Mouse (Mus musculus) MEL (cell line): Measurements from ENCODE around the gene Dusp12.

Source experiments
- POLR2A ChIP-seq, 2 experiments: IDR thresholded peaks; 2 replicates each; pipeline ENCODE4 v1.6.1; 2011 to 2012; ENCODE audit warnings: low read length in 2 of 2, mild to moderate bottlenecking in 2 of 2, control low read depth in 1 of 2, improper control_type of control experiment in 1 of 2, low read depth in 1 of 2, moderate library complexity in 1 of 2; ENCODE audit not compliant: control insufficient read depth in 1 of 2, insufficient read depth in 1 of 2, poor library complexity in 1 of 2
- TAL1 ChIP-seq: IDR thresholded peaks from 2 replicates; pipeline ENCODE4 v1.6.1; 2012; ENCODE audit warnings: mild to moderate bottlenecking, inconsistent platforms, low read length, moderate library complexity, mixed read lengths
- ZC3H11A ChIP-seq: IDR thresholded peaks from 2 replicates; pipeline ENCODE4 v1.6.1; 2012; ENCODE audit warnings: low read depth, mild to moderate bottlenecking, inconsistent platforms, low read length, improper control_type of control experiment

DNA sequence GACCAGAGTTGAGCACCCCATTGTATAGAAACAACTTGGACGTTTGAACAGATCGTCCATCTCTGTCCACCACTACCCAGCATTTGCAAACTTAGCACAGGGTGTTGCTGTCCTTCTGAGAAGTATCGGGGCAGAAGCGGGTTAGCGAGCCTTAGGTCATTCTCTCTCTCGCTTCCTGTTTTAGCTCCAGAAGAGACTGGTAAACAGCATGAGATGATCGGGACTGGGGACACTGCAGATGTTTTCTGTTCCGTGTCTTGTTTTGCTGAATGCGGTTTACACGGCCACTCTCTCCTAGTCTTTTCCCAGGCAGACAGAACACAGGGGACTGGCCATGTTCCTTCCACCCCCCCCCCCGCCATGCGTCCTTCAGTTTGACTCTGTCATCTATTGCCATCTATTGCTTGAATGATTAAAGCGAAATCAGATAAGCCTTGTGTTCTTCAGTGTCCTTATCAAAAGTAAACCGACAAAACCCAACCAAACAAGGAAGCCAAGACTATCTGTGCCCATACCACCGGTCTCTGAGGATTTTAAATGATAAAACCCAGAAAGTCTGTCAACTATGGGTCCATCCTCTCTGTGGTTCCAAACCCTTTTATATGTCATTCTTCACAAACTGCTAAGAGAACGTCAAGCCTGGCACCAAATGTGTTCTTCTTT lies 13.2 kb upstream of the Dusp12 start:
- TF ChIP-seq POLR2A (IDR thresholded peaks at IDR 0.05; ENCODE audit: control insufficient read depth in 1 of 2, insufficient read depth in 1 of 2, low read depth in 1 of 2, low read length in 2 of 2, poor library complexity in 1 of 2) (no peak), TAL1 (no peak), ZC3H11A (no peak)
